Mouse (Mus musculus): ENCODE measurements around the gene Hoxa9.

DNA sequence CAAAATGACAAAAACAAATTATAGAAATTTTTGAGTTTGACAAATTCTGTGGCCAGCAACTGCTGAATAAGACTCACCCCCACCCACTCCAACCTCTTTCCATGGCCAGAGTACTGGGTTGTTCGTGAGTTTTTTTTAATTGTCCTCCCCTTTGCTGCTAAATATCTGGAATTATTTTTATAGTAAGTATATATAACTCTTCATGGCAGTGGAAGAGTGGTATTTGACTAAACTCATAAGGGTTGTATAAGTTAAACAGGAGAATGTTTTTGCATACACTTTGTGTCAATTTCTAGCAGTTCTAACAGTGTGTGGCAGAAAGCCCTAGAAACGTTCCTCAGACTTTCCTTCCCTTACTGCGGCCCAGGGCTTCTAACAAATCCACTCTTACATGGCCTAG, 36.8 kb upstream of the Hoxa9 start:
- no peak for TF ChIP-seq POLR2A (IDR thresholded peaks at IDR 0.05; ENCODE audit: low read depth, low read length)
- TF ChIP-seq CTCF (IDR thresholded peaks at IDR 0.05; ENCODE audit: borderline replicate concordance, insufficient read depth, low read length), result no peak
